Mouse (Mus musculus) forebrain, embryonic 14.5 days (tissue): ENCODE measurements around the gene Grm3. TPM values are rescaled to one million over a fixed set of nuclear protein-coding genes. Genes with fewer than 3 reads are reported as not detected.
A peak's percentile ranks its signal among the peaks of the same experiment; 100 is the strongest.

Source experiments
- ATAC-seq: fragments of 200-750 bp; cut with Nextera tagmentation; 2 replicates; pipeline ENCODE4 v1.8.0; 2017; ENCODE audit warnings: mild to moderate bottlenecking, moderate library complexity
- DNase-seq: peaks from one replicate; pipeline ENCODE4 v3.0.0-alpha.2; 2015; ENCODE audit warnings: low spot score
- H3K27ac ChIP-seq: fragments of 300-500 bp; sonication (generic); 2 replicates; pipeline ENCODE4 v1.5.1; 2014; ENCODE audit warnings: low read depth, mild to moderate bottlenecking, control low read depth, low read length, moderate library complexity
- H3K27me3 ChIP-seq: fragments of 300-500 bp; sonication (generic); replicated peaks from 2 replicates; pipeline ENCODE4 v1.6.1; 2014; ENCODE audit warnings: low read length, control low read depth, mixed read lengths; ENCODE audit not compliant: control insufficient read depth, insufficient read depth
- H3K36me3 ChIP-seq: fragments of 300-500 bp; sonication (generic); 2 replicates; pipeline ENCODE4 v1.6.1; 2014; ENCODE audit warnings: low read length, control low read depth; ENCODE audit not compliant: control insufficient read depth, insufficient read depth
- H3K4me1 ChIP-seq: fragments of 300-500 bp; sonication (generic); 2 replicates; pipeline ENCODE4 v1.6.1; 2014; ENCODE audit warnings: antibody characterized with exemption, low read length, control low read depth; ENCODE audit not compliant: control insufficient read depth, insufficient read depth
- H3K4me2 ChIP-seq: fragments of 300-500 bp; sonication (generic); 2 replicates; pipeline ENCODE4 v1.6.1; 2014; ENCODE audit warnings: mild to moderate bottlenecking, control low read depth, low read length
- H3K4me3 ChIP-seq: fragments of 300-500 bp; sonication (generic); 2 replicates; pipeline ENCODE4 v1.5.1; 2014; ENCODE audit warnings: low read depth, low read length, control low read depth
- H3K9ac ChIP-seq: fragments of 300-500 bp; sonication (generic); 2 replicates; pipeline ENCODE4 v1.6.1; 2014; ENCODE audit warnings: mild to moderate bottlenecking, low read length, control low read depth, moderate library complexity
- H3K9me3 ChIP-seq: fragments of 300-500 bp; sonication (generic); replicated peaks from 2 replicates; pipeline ENCODE4 v1.6.1; 2016; ENCODE audit warnings: low read length, control low read depth, mixed read lengths; ENCODE audit not compliant: control insufficient read depth
- WGBS: fragments of 180-500 bp; shearing (Covaris S2); extraction: QIAGEN DNeasy Blood & Tissue Kit; methylation state at CpG from one replicate; pipeline ENCODE4 v1.1.7; 2014; 5-methylcytosine and 5-hydroxymethylcytosine counted together
- polyA plus RNA-seq: library from polyadenylated mRNA; unstranded; fragments of >200 nt; fragmentation: Nextera tagmentation; extraction: Ambion mirVana; gene quantifications from 2 replicates; pipeline ENCODE4 v1.2.1, GENCODE M21; 2014

Gene Grm3
- polyA plus RNA-seq, 1 experiment from 2014 or later: 8.0 TPM

DNA sequence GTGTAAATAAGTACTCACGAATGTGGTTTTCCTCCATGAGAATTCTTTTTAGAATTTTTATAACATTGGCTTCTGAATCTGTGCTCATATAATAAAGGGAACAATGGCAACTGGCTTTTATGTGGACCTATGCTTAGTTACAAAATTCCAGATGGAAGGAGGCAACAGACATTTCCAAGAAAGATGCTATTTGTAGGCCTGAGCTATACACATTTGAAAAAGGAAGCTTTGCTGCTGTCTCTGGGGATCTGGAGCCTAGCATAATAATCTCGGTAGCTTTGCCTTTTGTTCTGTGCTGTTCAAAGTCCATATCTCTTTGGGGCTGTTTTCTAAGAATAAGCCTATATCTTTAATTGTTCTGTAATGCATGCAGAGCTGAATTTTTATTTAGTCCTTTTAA is 146.4 kb downstream of the Grm3 start:
- H3K27me3 ChIP-seq: no peaks in the 10 kb centered on the region
- H3K9ac ChIP-seq: no peak overlapping the region
- WGBS: 75% methylated on average over 2 of the region's 2 CpGs
- no peak for DNase-seq
- no peak overlapping the region for H3K4me2 ChIP-seq
- no peaks in the 10 kb centered on the region for H3K9me3 ChIP-seq
- no peaks in the 10 kb centered on the region for H3K36me3 ChIP-seq
- no peak overlapping the region for H3K4me3 ChIP-seq
- no peak overlapping the region for H3K27ac ChIP-seq
- ATAC-seq: no peak
- H3K4me1 ChIP-seq: no peaks in the 10 kb centered on the region

DNA sequence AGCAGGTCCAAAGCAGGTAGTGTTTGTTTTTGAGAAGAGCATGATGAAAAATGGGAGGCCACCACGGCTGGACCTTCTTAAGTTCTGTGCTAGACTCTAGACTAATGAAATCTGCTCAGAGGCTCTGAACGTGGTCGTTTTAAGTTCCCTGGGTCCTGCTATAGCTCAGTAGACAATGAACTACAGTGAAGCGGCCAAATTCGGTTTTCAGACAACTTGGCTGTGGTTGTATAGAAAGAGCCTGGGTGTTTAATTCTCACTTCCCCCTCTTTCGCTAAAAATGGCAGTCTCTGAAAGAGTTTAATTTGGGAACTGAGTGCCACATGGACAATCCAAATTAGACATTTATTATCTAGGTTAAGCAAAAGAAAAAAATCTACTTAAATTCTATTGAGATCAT is 154.0 kb downstream of the Grm3 start:
- peak; percentile 42; the same call in 1 of the 2 replicates for ATAC-seq
- DNase-seq: peak; percentile 65
- no peak overlapping the region for H3K4me2 ChIP-seq

DNA sequence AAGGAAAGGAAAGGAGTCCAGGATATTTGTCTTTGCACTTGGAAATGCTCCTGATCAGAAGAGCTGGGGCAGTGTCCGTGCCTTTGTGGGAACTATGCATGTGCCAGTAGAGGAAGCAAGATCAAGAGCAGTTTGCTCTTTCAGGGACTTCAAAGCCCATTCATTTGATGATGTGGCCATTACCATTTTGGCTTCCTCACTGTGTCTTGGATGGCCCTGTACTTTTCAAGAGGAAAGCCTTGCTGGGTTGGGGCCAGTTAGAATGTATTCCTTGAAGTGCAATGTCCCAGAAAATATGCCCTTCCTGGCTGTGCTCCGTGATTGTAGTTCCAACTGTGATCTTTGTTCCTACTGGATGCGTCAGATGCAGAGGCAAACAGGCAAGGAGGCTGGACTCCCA is 167.3 kb downstream of the Grm3 start:
- Histone ChIP-seq H3K9me3 (no peaks in the 10 kb centered on the region), H3K27me3 (no peaks in the 10 kb centered on the region), H3K4me3 (no peak overlapping the region), H3K4me1 (no peaks in the 10 kb centered on the region), H3K27ac (no peak overlapping the region), H3K9ac (no peak overlapping the region), H3K36me3 (no peaks in the 10 kb centered on the region), H3K4me2 (no peak overlapping the region)
- 36% methylated on average over 3 of the region's 3 CpGs for WGBS
- ATAC-seq (peak; percentile 72), DNase-seq (peak; percentile 63)

More for the DNA sequence above, 154.0 kb downstream of the Grm3 start:
- 50% methylated on average over 6 of the region's 6 CpGs for WGBS
- H3K27ac ChIP-seq: no peak overlapping the region
- no peaks in the 10 kb centered on the region for H3K4me1 ChIP-seq
- no peaks in the 10 kb centered on the region for H3K9me3 ChIP-seq
- no peak overlapping the region for H3K4me3 ChIP-seq
- H3K9ac ChIP-seq: no peak overlapping the region
- H3K27me3 ChIP-seq: no peaks in the 10 kb centered on the region
- no peaks in the 10 kb centered on the region for H3K36me3 ChIP-seq

GRCm38 (mm10) chr5:9540822-9541557 is 184.0 kb downstream of the Grm3 start:
- Histone ChIP-seq H3K27me3 (no peaks in the 10 kb centered on the region), H3K9ac (no peak overlapping the region), H3K27ac (no peak overlapping the region), H3K4me3 (no peak overlapping the region), H3K4me2 (no peak overlapping the region), H3K36me3 (no peaks in the 10 kb centered on the region), H3K9me3 (no peaks in the 10 kb centered on the region), H3K4me1 (no peaks in the 10 kb centered on the region)
- DNase-seq (peak; percentile 77), ATAC-seq (peak; percentile 87)
- WGBS: 4% methylated on average over 8 of the region's 8 CpGs

DNA sequence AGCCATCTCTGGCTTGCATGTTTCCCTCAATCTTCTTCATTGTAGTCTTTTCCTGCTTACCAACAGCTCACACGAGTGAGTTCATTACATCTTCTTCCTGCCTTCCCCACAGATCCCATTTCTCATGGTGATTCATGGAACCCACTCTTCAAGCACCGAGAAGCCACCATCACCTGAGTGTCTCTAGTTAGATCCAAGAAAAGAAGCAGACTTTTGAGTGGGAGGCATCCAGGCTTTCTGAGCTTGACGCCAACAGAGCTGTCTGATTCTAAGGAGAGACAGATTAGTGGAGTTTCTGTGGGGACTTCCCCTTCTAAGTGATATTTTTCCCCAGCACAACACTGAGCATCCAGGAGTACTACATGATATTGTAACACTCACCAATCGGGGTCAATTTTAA is 199.5 kb downstream of the Grm3 start:
- no peaks in the 10 kb centered on the region for H3K9me3 ChIP-seq
- no peak overlapping the region for H3K27ac ChIP-seq
- H3K9ac ChIP-seq: no peak overlapping the region
- ATAC-seq (no peak), DNase-seq (no peak)
- H3K4me2 ChIP-seq: no peak overlapping the region
- H3K36me3 ChIP-seq: no peaks in the 10 kb centered on the region
- H3K27me3 ChIP-seq: no peaks in the 10 kb centered on the region
- H3K4me3 ChIP-seq: no peak overlapping the region
- 89% methylated on average over 4 of the region's 4 CpGs for WGBS
- no peaks in the 10 kb centered on the region for H3K4me1 ChIP-seq

GRCm38 (mm10) chr5:9511027-9511426 is 213.9 kb downstream of the Grm3 start:
- Histone ChIP-seq H3K4me2 (no peak overlapping the region), H3K36me3 (no peaks in the 10 kb centered on the region), H3K27me3 (no peaks in the 10 kb centered on the region), H3K27ac (no peak overlapping the region), H3K9ac (no peak overlapping the region), H3K9me3 (no peaks in the 10 kb centered on the region), H3K4me3 (no peak overlapping the region), H3K4me1 (no peaks in the 10 kb centered on the region)
- DNase-seq: no peak
- ATAC-seq: no peak
- WGBS: 91% methylated on average over 1 of the region's 1 CpGs

DNA sequence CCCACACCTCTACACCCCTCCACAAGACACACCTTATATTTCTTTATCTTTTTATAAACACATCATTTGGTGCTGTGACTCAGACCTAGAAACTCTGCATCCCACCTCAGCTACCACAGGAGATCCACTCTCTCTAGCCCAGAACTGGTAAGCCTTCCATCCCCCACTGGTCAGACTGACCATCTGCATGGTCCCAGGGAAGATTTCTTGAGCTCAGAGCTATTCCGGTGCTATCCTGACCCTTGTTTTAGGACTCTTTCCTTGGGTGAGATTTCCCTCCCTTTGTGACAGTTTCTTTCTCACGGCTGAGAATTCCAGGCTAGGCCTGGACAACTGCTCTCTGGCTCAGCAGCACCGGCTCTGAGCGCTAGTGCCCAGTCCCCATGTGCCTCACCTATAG is 227.7 kb downstream of the Grm3 start:
- H3K9ac ChIP-seq: no peak overlapping the region
- no peak overlapping the region for H3K27ac ChIP-seq
- 72% methylated on average over 4 of the region's 4 CpGs for WGBS
- no peaks in the 10 kb centered on the region for H3K9me3 ChIP-seq
- no peak overlapping the region for H3K4me2 ChIP-seq
- H3K36me3 ChIP-seq: no peaks in the 10 kb centered on the region
- DNase-seq: no peak
- H3K4me3 ChIP-seq: no peak overlapping the region
- H3K4me1 ChIP-seq: no peaks in the 10 kb centered on the region
- ATAC-seq: no peak
- no peaks in the 10 kb centered on the region for H3K27me3 ChIP-seq

GRCm38 (mm10) chr5:9495456-9495855 is 229.5 kb downstream of the Grm3 start:
- no peaks in the 10 kb centered on the region for H3K9me3 ChIP-seq
- 20% methylated on average over 5 of the region's 5 CpGs for WGBS
- no peaks in the 10 kb centered on the region for H3K36me3 ChIP-seq
- H3K27ac ChIP-seq: no peak overlapping the region
- no peak overlapping the region for H3K9ac ChIP-seq
- no peak overlapping the region for H3K4me3 ChIP-seq
- no peaks in the 10 kb centered on the region for H3K27me3 ChIP-seq
- ATAC-seq (no peak), DNase-seq (no peak)
- H3K4me2 ChIP-seq: no peak overlapping the region
- no peaks in the 10 kb centered on the region for H3K4me1 ChIP-seq

GRCm38 (mm10) chr5:9477587-9477986 is 247.4 kb downstream of the Grm3 start:
- no peaks in the 10 kb centered on the region for H3K4me1 ChIP-seq
- no peak overlapping the region for H3K27ac ChIP-seq
- H3K9me3 ChIP-seq: no peaks in the 10 kb centered on the region
- DNase-seq: no peak
- no peak overlapping the region for H3K4me3 ChIP-seq
- ATAC-seq: no peak
- no peaks in the 10 kb centered on the region for H3K27me3 ChIP-seq
- no peak overlapping the region for H3K4me2 ChIP-seq
- no peak overlapping the region for H3K9ac ChIP-seq
- WGBS: 92% methylated on average over 3 of the region's 3 CpGs
- H3K36me3 ChIP-seq: no peaks in the 10 kb centered on the region
